Mouse (Mus musculus): Measurements from ENCODE around the gene Eng.

- TF ChIP-seq POLR2A (IDR thresholded peaks at IDR 0.05; ENCODE audit: borderline replicate concordance, extremely low read depth, low read depth, low read length): 0 out of 2 replicates have a peak, but pooled peaks have one; percentile 28
- no peak for TF ChIP-seq CTCF (IDR thresholded peaks at IDR 0.05; ENCODE audit: insufficient read depth, low read length)
Observed at GRCm38 (mm10) chr2:32653764-32654163, 7.4 kb downstream of the Eng start.
